Mouse (Mus musculus): ENCODE measurements around the gene Dhrs13. TPM values are rescaled to one million over a fixed set of nuclear protein-coding genes. Genes with fewer than 3 reads are reported as not detected.

Gene Dhrs13
- total and polyA plus RNA-seq, 3 experiments: 21.6 to 39.0 (median 33.7) TPM

DNA sequence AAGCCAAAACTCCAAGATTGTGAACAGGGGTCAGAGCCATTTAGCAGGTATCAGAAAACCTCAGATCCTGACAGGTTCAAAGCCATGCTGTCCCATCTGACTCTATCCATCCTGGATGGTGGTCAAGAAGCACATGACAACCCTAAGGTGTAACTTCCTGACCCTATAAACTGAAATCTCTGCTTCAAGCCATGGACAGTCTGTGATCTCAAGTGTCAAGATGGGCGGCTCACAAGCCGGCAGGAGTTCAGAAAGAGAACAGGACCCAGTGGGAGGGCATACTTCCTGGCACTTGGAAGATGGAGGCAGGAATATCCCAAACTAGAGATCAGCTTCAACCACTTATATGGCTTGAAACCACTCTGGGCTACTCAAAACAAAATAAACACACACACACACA is 34.6 kb downstream of the Dhrs13 start:
- Histone ChIP-seq H3K79me2 (replicated peaks; ENCODE audit: control insufficient read depth, extremely low read depth, insufficient read depth, poor library complexity, severe bottlenecking) (no peaks in the 10 kb centered on the region), H3K4me3 (replicated peaks in 1 of 3; ENCODE audit: low read depth in 2 of 3, low read length in 2 of 3, poor library complexity in 1 of 3) (no peak overlapping the region), H3K4me2 (ENCODE audit: insufficient read depth, low read depth, poor library complexity, severe bottlenecking) (no peak overlapping the region), H3K9ac (ENCODE audit: insufficient read depth, low read depth) (no peak overlapping the region), H3K9me3 (replicated peaks; ENCODE audit: low read length) (no peaks in the 10 kb centered on the region), H3K36me3 (replicated peaks in 1 of 2; ENCODE audit: control insufficient read depth in 1 of 2, insufficient read depth in 1 of 2, low read length in 1 of 2) (peaks cover under 1 to 19% of the 10 kb centered on the region in 2 experiments), H3K4me1 (ENCODE audit: control insufficient read depth in 1 of 2, insufficient read depth in 2 of 2) (no peaks in the 10 kb centered on the region), H3K27ac (ENCODE audit: insufficient read depth, low read depth) (no peak overlapping the region), H3K27me3 (replicated peaks) (no peaks in the 10 kb centered on the region)
- in situ Hi-C loops (cut with MboI; ENCODE audit: low pct_ligation_motif_present, low pct_unique_long_range_greater_than_20kb, low sequenced_read_pairs) (no loop called here), dilution Hi-C loops (cut with MboI; ENCODE audit: extremely low pct_ligation_motif_present, extremely low pct_unique_long_range_greater_than_20kb, low sequenced_read_pairs) (no loop called here)
- TF ChIP-seq HCFC1 (IDR thresholded peaks at IDR 0.05; ENCODE audit: low read depth, low read length) (no peak), USF1 (IDR thresholded peaks at IDR 0.05; ENCODE audit: low read depth, low read length) (no peak), SMC3 (IDR thresholded peaks at IDR 0.05; ENCODE audit: low read depth, low read length) (no peak), ZNF384 (IDR thresholded peaks at IDR 0.05; ENCODE audit: low read depth, low read length) (no peak), GABPA (IDR thresholded peaks at IDR 0.05; ENCODE audit: insufficient replicate concordance, low read depth, low read length) (no peak), POLR2A (IDR thresholded peaks at IDR 0.05; ENCODE audit: low read depth, low read length) (no peak), MXI1 (IDR thresholded peaks at IDR 0.05; ENCODE audit: low read depth, low read length) (no peak), BHLHE40 (IDR thresholded peaks at IDR 0.05; ENCODE audit: low read depth, low read length) (no peak), ETS1 (conservative IDR thresholded peaks at IDR 0.05; ENCODE audit: low read depth, low read length) (no peak), CHD2 (IDR thresholded peaks at IDR 0.05; ENCODE audit: low read length) (no peak), USF2 (conservative IDR thresholded peaks at IDR 0.05; ENCODE audit: low read depth, low read length) (no peak), MAZ (IDR thresholded peaks at IDR 0.05; ENCODE audit: low read depth, low read length) (no peak), IRF4 (IDR thresholded peaks at IDR 0.05; ENCODE audit: low read depth, low read length) (no peak), MEF2A (IDR thresholded peaks at IDR 0.05; ENCODE audit: borderline replicate concordance, low read depth, low read length) (no peak)
- no peak for DNase-seq (ENCODE audit: extremely low read depth)

- H3K4me1 ChIP-seq (ENCODE audit: control insufficient read depth in 1 of 2, insufficient read depth in 2 of 2): no peaks in the 10 kb centered on the region
- H3K9me3 ChIP-seq (replicated peaks; ENCODE audit: low read length): no peaks in the 10 kb centered on the region
- no peak overlapping the region for H3K9ac ChIP-seq (ENCODE audit: insufficient read depth, low read depth)
- in situ Hi-C loops (cut with MboI; ENCODE audit: low pct_ligation_motif_present, low pct_unique_long_range_greater_than_20kb, low sequenced_read_pairs): no loop called here
- no peak overlapping the region for H3K27ac ChIP-seq (ENCODE audit: insufficient read depth, low read depth)
- no peak for DNase-seq (ENCODE audit: extremely low read depth)
- dilution Hi-C loops (cut with MboI; ENCODE audit: extremely low pct_ligation_motif_present, extremely low pct_unique_long_range_greater_than_20kb, low sequenced_read_pairs): no loop called here
- H3K79me2 ChIP-seq (replicated peaks; ENCODE audit: control insufficient read depth, extremely low read depth, insufficient read depth, poor library complexity, severe bottlenecking): no peaks in the 10 kb centered on the region
- no peak overlapping the region for H3K4me2 ChIP-seq (ENCODE audit: insufficient read depth, low read depth, poor library complexity, severe bottlenecking)
- no peaks in the 10 kb centered on the region for H3K27me3 ChIP-seq (replicated peaks)
- TF ChIP-seq MEF2A (IDR thresholded peaks at IDR 0.05; ENCODE audit: borderline replicate concordance, low read depth, low read length) (no peak), E2F4 (IDR thresholded peaks at IDR 0.05; ENCODE audit: insufficient replicate concordance, low read depth, low read length) (no peak), ELF1 (IDR thresholded peaks at IDR 0.05; ENCODE audit: low read depth, low read length) (no peak), CHD1 (IDR thresholded peaks at IDR 0.05; ENCODE audit: low read depth, low read length) (no peak), EP300 (IDR thresholded peaks at IDR 0.05; ENCODE audit: low read length) (no peak), MXI1 (IDR thresholded peaks at IDR 0.05; ENCODE audit: low read depth, low read length) (no peak), IRF4 (IDR thresholded peaks at IDR 0.05; ENCODE audit: low read depth, low read length) (no peak), JUND (conservative IDR thresholded peaks at IDR 0.05; ENCODE audit: low read depth, low read length) (no peak), SIN3A (IDR thresholded peaks at IDR 0.05; ENCODE audit: low read length) (no peak), MYC (IDR thresholded peaks at IDR 0.05; ENCODE audit: low read depth, low read length) (no peak), ZNF384 (IDR thresholded peaks at IDR 0.05; ENCODE audit: low read depth, low read length) (no peak)
- H3K4me3 ChIP-seq (replicated peaks in 1 of 3; ENCODE audit: low read depth in 2 of 3, low read length in 2 of 3, poor library complexity in 1 of 3): no peak overlapping the region
- H3K36me3 ChIP-seq (replicated peaks in 1 of 2; ENCODE audit: control insufficient read depth in 1 of 2, insufficient read depth in 1 of 2, low read length in 1 of 2): peaks cover 9 to 29% of the 10 kb centered on the region in 2 experiments
Measured at GRCm38 (mm10) chr11:78067566-78067965, 35.5 kb downstream of the Dhrs13 start.

Measured in CH12.LX (cell line).